Comparison of ENCODE assay signal across 6 mouse cellular contexts in genomic region chr11:48875343-48875837, GRCm38 (mm10). TPM values are rescaled to one million over a fixed set of nuclear protein-coding genes. Genes with fewer than 3 reads are reported as not detected.
A peak's percentile ranks its signal among the peaks of the same experiment; 100 is the strongest.
DNase-seq lines count a peak whose midpoint lies in the region; TF ChIP-seq lines count a peak whose summit lies in the region.
"Not testable (repeated sequence)": the region's sequence is repeated elsewhere in the genome, so short reads cannot be mapped to it uniquely, and the experiment has no call there.
"Had no signal": no experiment of that assay in that cellular context is flagged by ENCODE, and none has a peak within 500 bp of the region (broad histone marks: within the 10 kb centered on the region; RNA-seq: fewer than 3 reads in every experiment).

No protein-coding gene starts in this region.

- dilution Hi-C loops in CH12.LX (cut with MboI; ENCODE audit: extremely low pct_ligation_motif_present, extremely low pct_unique_long_range_greater_than_20kb, low sequenced_read_pairs): not testable (repeated sequence)

- not testable (repeated sequence) for TF ChIP-seq POLR2A in CH12.LX (IDR thresholded peaks at IDR 0.05; ENCODE audit: low read depth, low read length); MEL (IDR thresholded peaks at IDR 0.05; ENCODE audit: control insufficient read depth in 1 of 2, insufficient read depth in 1 of 2, low read depth in 1 of 2, low read length in 2 of 2, poor library complexity in 1 of 2)

- H3K27ac ChIP-seq in CH12.LX (ENCODE audit: insufficient read depth, low read depth); MEL (ENCODE audit: control insufficient read depth, low read depth, low read length): not testable (repeated sequence)

- not testable (repeated sequence) for H3K9ac ChIP-seq in CH12.LX (ENCODE audit: insufficient read depth, low read depth); MEL (ENCODE audit: control insufficient read depth, low read depth, low read length, poor library complexity, severe bottlenecking)

- TF ChIP-seq CTCF in CH12.LX (conservative IDR thresholded peaks at IDR 0.05 in 1 of 2, IDR thresholded peaks at IDR 0.05 in 1 of 2; ENCODE audit: low read depth in 2 of 2, low read length in 2 of 2); MEL (IDR thresholded peaks at IDR 0.05 in 2 of 3, conservative IDR thresholded peaks at IDR 0.05 in 1 of 3; ENCODE audit: control insufficient read depth in 1 of 3, insufficient read depth in 1 of 3, low read depth in 2 of 3, low read length in 3 of 3, poor library complexity in 1 of 3, severe bottlenecking in 1 of 3): not testable (repeated sequence)

- not testable (repeated sequence) for TF ChIP-seq RAD21 in CH12.LX (IDR thresholded peaks at IDR 0.05; ENCODE audit: low read depth, low read length); MEL (IDR thresholded peaks at IDR 0.05; ENCODE audit: low read depth, low read length)

- H3K27me3 ChIP-seq in CH12.LX (replicated peaks); MEL (ENCODE audit: control insufficient read depth in 1 of 2, insufficient read depth in 2 of 2, low read length in 2 of 2): not testable (repeated sequence)

- not testable (repeated sequence) for H3K36me3 ChIP-seq in CH12.LX (replicated peaks in 1 of 2; ENCODE audit: control insufficient read depth in 1 of 2, insufficient read depth in 1 of 2, low read length in 1 of 2)
- H3K36me3 ChIP-seq in MEL (ENCODE audit: control insufficient read depth in 1 of 2, insufficient read depth in 2 of 2, low read length in 2 of 2): peaks cover 0 to 12% of the 10 kb centered on the region in 2 experiments; a peak in 2 of 4 replicates

- H3K4me2 ChIP-seq in CH12.LX (ENCODE audit: insufficient read depth, low read depth, poor library complexity, severe bottlenecking): not testable (repeated sequence)

- H3K9me3 ChIP-seq in CH12.LX (replicated peaks; ENCODE audit: low read length); MEL (replicated peaks; ENCODE audit: insufficient read depth, low read length): not testable (repeated sequence)

- H3K79me2 ChIP-seq in CH12.LX (replicated peaks; ENCODE audit: control insufficient read depth, extremely low read depth, insufficient read depth, poor library complexity, severe bottlenecking): not testable (repeated sequence)
- H3K79me2 ChIP-seq in MEL (ENCODE audit: control insufficient read depth, insufficient read depth, low read length, poor library complexity): peaks cover 12% of the 10 kb centered on the region; the same call in 1 of the 2 replicates

- H3K4me3 ChIP-seq in CH12.LX (replicated peaks in 1 of 3; ENCODE audit: low read depth in 2 of 3, low read length in 2 of 3, poor library complexity in 1 of 3); MEL (ENCODE audit: control insufficient read depth in 1 of 2, insufficient read depth in 1 of 2, low read depth in 2 of 2, low read length in 2 of 2): not testable (repeated sequence)

- H3K4me1 ChIP-seq in CH12.LX (ENCODE audit: control insufficient read depth in 1 of 2, insufficient read depth in 2 of 2) (peaks cover 2 to 30% of the 10 kb centered on the region in 2 experiments; a peak in 2 of 4 replicates), MEL (ENCODE audit: control insufficient read depth in 1 of 2, insufficient read depth in 2 of 2, low read length in 2 of 2) (peaks cover 6 to 19% of the 10 kb centered on the region in 2 experiments)

- in situ Hi-C loops in CH12.LX (cut with MboI; ENCODE audit: low pct_ligation_motif_present, low pct_unique_long_range_greater_than_20kb, low sequenced_read_pairs): not testable (repeated sequence)

- TF ChIP-seq EP300 in CH12.LX (IDR thresholded peaks at IDR 0.05; ENCODE audit: low read length); MEL (IDR thresholded peaks at IDR 0.05; ENCODE audit: low read depth in 1 of 2, low read length in 2 of 2): not testable (repeated sequence)

- DNase-seq in CH12.LX (ENCODE audit: extremely low read depth): peak; percentile 40
- peak; percentile 47 for DNase-seq in MEL (ENCODE audit: low read depth, low spot score)
- DNase-seq in heart, adult 11 months: peak; percentile 68

TF ChIP-seq in CH12.LX, 34 proteins besides CTCF, POLR2A, EP300 and RAD21:
- peak; percentile 51; the same call in 1 of the 2 replicates for TF ChIP-seq ELF1 (IDR thresholded peaks at IDR 0.05; ENCODE audit: low read depth, low read length)
- peak; percentile 97 for TF ChIP-seq TBP (conservative IDR thresholded peaks at IDR 0.05; ENCODE audit: low read depth, low read length)
TF ChIP-seq in CH12.LX: peak in this region for 2; not testable (repeated sequence) for 32.

TF ChIP-seq in MEL, 35 proteins besides CTCF, POLR2A, EP300 and RAD21:
- TF ChIP-seq TBP (IDR thresholded peaks at IDR 0.05; ENCODE audit: low read depth, low read length): peak; percentile 98

RNA-seq across cellular contexts. Expression of gene Irgm1, which starts 3.9 kb away (rescaled TPM):
- total RNA-seq in CH12.LX (2012; rRNA removed) (25.7 and 35.0 TPM in 2 replicates), CH12.LX (2014; rRNA removed) (58.1 and 63.8 TPM in 2 replicates), MEL (2012; rRNA removed) (7.5 and 10.7 TPM in 2 replicates)
- polyA plus RNA-seq in CH12.LX (2012; ENCODE audit: insufficient read length, low read depth) (49.0 and 52.2 TPM in 2 replicates), MEL (2012; ENCODE audit: insufficient read depth in 1 of 2, insufficient read length in 2 of 2, low read depth in 1 of 2, low replicate concordance in 2 of 2, missing spikeins in 1 of 2) (10 to 100 TPM in 1 of 2 experiments, not detected in 1; 10.0 TPM)

RNA-seq across cellular contexts. Expression of gene Gm5431, which starts 26.6 kb away (rescaled TPM):
- 0.89 and 0.97 TPM in 2 replicates for total RNA-seq in CH12.LX (2012; rRNA removed)
- total RNA-seq in CH12.LX (2014; rRNA removed): 1.7 and 2.0 TPM in 2 replicates
- polyA plus RNA-seq in CH12.LX (2012; ENCODE audit: insufficient read length, low read depth): 3.1 and 4.9 TPM in 2 replicates
- total RNA-seq in MEL (2012; rRNA removed): not detected in 2 replicates
- polyA plus RNA-seq in MEL (2012; ENCODE audit: insufficient read depth in 1 of 2, insufficient read length in 2 of 2, low read depth in 1 of 2, low replicate concordance in 2 of 2, missing spikeins in 1 of 2): under 1 TPM in 1 of 2 experiments, not detected in 1; 0.04 TPM
- total RNA-seq: ES-E14 had no signal
- polyA plus RNA-seq: C2C12, G1E had no signal

RNA-seq across cellular contexts. Expression of gene Gm12184, which starts 48.9 kb away (rescaled TPM):
- total RNA-seq in CH12.LX (2012; rRNA removed): 6.8 and 7.1 TPM in 2 replicates
- 51.6 and 61.0 TPM in 2 replicates for total RNA-seq in CH12.LX (2014; rRNA removed)
- 5.6 and 17.1 TPM in 2 replicates for polyA plus RNA-seq in CH12.LX (2012; ENCODE audit: insufficient read length, low read depth)
- total RNA-seq in MEL (2012; rRNA removed): 7.1 and 10.9 TPM in 2 replicates
- 10 to 100 TPM in 1 of 2 experiments, not detected in 1; 15.3 TPM for polyA plus RNA-seq in MEL (2012; ENCODE audit: insufficient read depth in 1 of 2, insufficient read length in 2 of 2, low read depth in 1 of 2, low replicate concordance in 2 of 2, missing spikeins in 1 of 2)

RNA-seq across cellular contexts. Expression of gene Trim7, which starts 49.5 kb away (rescaled TPM):
- total RNA-seq in CH12.LX (2012; rRNA removed) (20.8 and 34.6 TPM in 2 replicates), CH12.LX (2014; rRNA removed) (9.2 and 9.5 TPM in 2 replicates), MEL (2012; rRNA removed) (0.72 and 0.81 TPM in 2 replicates)
- polyA plus RNA-seq in CH12.LX (2012; ENCODE audit: insufficient read length, low read depth) (11.6 and 15.1 TPM in 2 replicates), MEL (2012; ENCODE audit: insufficient read depth in 1 of 2, insufficient read length in 2 of 2, low read depth in 1 of 2, low replicate concordance in 2 of 2, missing spikeins in 1 of 2) (1 to 10 TPM in 1 of 2 experiments, not detected in 1; 1.3 TPM)

RNA-seq across cellular contexts. Expression of gene Trim41, which starts 58.2 kb away (rescaled TPM):
- total RNA-seq in CH12.LX (2012; rRNA removed) (30.2 and 36.0 TPM in 2 replicates), CH12.LX (2014; rRNA removed) (18.8 and 20.9 TPM in 2 replicates), MEL (2012; rRNA removed) (31.6 and 37.0 TPM in 2 replicates)
- polyA plus RNA-seq in CH12.LX (2012; ENCODE audit: insufficient read length, low read depth) (51.6 and 63.7 TPM in 2 replicates), MEL (2012; ENCODE audit: insufficient read depth in 1 of 2, insufficient read length in 2 of 2, low read depth in 1 of 2, low replicate concordance in 2 of 2, missing spikeins in 1 of 2) (10 to 100 TPM; 56.4 to 76.3 TPM)
